Mouse (Mus musculus) heart, adult 2 months (tissue): ENCODE measurements around the gene Tmem190.

Experiments used
- CTCF ChIP-seq: fragments of 200-600 bp; IDR thresholded peaks from 2 replicates; pipeline ENCODE4 v1.8.1; 2022; ENCODE audit warnings: antibody characterized with exemption, mild to moderate bottlenecking, moderate library complexity
- EP300 ChIP-seq: fragments of 200-500 bp; IDR thresholded peaks from 2 replicates; pipeline ENCODE4 v1.6.1; 2011; ENCODE audit warnings: low read depth, low read length, control low read depth; ENCODE audit not compliant: insufficient read depth

DNA sequence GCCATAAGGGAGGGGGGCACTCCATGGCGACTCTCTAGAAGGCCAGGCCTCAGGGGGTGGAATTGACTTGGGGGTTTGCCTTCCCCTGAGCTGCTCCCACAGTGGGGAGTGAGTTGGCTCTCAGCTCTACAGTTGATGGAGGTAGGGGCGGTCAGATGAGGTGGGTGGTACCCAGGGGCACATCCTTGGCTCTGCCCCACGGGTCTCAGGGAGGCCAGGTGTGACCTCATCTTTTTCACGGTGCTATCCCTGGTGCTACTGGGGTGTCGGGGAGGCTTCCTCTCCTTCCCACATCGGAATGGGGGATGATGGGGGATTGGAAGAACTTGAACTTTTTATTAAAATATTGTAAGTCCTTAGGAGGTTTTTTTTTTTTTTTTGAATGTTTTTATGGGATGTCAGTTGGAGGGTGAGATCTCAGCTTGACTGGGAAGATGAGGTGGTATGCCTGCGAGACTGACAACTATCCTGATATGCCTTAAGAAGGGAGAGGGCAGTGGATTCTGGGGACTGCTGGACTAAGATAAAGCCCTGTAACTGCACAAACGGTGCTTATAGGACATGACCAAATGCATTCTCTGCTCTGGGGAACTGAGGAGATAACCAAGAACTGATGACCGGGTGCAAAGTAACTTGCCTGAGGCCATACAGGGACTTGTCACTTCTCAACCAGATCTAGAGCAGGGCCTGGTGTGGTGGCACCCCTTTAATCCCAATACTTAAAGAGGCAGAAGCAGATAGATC lies 35.4 kb upstream of the Tmem190 start:
- TF ChIP-seq EP300 = no peak
- no peak for TF ChIP-seq CTCF
